Mouse (Mus musculus) c-Kit-negative CD71-positive TER-119-positive erythroid progenitor cells, embryonic 14.5 days (primary cell): Measurements from ENCODE around the gene Ubn1.

Source experiments
- DNase-seq: peaks from one replicate; pipeline ENCODE4 v3.0.0-alpha.2; 2013; ENCODE audit warnings: low read depth, low spot score

Ubn1 gene

DNA sequence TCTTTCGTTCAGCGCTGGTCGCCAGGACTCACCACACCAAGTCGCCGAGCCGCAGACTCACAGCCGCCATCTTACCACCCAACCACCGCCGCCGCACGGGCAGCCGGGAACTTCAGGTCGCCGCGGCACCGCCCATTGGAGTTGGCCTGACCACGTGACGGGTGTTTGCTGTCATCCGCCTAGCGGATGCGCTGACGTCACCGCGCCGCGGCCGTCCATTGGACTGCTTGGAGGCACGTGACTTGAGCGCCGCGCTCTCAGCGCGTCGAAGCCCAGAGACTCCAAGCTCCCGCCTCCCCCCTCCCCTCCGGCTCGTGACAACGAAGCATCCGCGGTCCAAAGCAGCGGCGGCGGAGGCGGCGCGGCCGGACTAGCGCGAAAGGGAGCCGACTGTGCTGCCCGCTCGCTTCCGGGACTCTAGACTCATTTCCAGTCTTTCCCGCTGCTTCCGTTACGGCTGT is at the start of gene Ubn1, which contains the start of gene Glyr1:
Gene Ubn1 (plus strand): TSS at position 284 of the 461 bp plus-strand sequence.
Gene Glyr1 (minus strand): TSS at position 90 of the 461 bp plus-strand sequence.
- DNase-seq: peak; percentile 98

DNA sequence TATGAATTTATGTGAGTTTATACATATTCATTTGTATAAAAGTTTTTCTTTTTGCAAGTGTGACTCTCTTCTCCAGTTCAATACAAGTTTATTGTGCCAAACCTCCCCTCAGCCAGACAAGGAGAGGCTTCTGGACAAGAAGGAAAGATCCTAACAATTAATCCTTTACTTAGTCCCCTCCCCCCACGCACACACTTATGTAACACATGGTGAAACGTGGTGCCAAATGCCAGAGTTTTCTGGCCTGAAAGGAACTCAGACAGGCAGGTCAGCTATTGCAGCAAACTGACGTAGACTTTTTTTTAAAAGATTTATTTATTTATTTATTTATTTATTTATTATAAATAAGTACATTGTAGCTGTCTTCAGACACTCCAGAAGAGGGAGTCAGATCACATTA is 49.2 kb upstream of the Ubn1 start:
- DNase-seq: no peak

DNA sequence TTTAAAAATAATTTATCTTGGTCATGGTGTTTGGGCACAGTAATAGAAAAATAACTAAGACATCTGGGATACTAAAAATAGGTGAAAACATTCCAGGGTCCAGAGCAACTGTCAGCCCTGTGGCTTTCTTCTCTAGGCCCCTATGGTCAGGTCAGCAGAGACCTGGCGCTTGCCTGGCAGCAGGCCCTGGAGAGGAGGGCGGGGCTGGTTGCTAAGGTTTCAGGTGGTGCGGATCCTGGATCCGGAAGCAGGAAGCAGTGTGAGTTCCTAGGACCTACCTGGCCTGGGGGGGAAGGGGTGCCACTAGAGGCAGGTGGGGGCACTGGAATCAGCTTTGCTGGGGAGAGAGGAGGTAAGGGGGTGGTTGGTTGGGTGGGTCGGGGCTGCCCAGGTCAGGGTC is 42.8 kb upstream of the Ubn1 start, which contains the start of gene Smim22:
Gene Smim22 (plus strand): TSS at position 222 of the 400 bp plus-strand sequence.
- DNase-seq: no peak

DNA sequence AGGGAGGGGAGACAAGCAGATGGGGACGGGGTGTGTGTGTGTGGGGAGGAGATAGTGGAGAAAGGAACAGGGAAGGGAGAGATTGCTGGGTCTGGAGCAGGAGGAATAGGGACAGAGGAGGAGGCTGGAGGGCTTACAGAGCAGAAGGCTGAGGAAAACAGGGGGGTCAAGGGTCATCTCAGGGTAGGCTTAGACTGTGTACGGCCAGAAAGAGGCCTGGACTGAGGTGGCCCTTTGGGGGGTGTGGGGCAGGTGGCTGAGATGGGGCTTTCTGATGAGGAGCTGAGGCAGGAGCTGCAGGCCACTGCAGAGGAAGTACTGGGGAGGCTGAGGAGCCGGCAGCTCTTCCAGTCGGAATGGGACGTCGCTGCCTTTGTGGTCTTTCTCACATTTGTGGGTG is 42.4 kb upstream of the Ubn1 start:
- DNase-seq: no peak

DNA sequence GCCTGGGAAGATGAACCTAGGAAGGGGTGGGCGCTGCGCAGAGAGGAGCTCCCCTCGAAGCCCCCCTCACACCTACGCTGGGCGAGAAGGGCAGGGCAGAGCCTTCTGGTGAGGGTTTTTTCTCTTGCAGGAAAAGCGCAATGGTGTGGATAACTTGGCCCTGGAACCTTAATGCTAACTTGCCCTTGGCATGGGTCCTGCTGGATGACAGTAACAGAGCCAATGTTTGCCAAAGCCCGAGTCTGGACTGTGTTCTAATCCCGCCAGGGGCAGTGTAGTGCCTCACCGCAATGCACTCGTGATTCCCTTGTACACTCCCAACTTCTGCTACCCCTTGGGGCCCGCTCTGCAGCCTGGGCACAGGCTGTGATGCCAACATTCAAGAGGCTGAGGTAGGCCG is 41.8 kb upstream of the Ubn1 start:
- DNase-seq: no peak

DNA sequence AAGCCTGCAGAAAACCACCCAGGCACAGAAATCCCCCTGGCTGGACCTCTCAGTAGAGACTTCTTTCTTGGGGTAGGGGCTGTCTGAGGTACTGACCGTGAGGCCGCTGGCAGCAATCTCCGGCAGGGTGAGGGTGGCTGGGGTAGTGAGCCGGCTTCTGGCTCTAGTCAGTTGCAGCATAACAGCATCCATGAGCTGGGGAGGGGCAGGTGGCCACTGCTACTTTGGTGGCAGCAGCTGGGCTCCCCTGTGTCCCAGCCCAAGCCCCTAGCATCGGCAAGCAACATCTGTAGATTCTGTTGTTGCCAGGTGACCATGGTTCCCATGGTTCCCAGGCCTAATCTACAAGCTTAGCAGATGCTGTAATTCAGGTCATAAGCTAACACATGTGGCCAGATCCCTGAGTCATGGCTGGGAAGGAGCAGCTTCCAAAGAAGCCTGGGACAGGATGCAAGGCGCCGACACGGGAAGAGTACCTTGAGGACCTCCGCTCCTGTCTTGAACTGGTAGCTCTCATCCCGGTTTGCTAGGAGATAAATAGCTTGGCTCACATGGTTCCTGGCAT is 39.4 kb upstream of the Ubn1 start:
- DNase-seq: no peak

DNA sequence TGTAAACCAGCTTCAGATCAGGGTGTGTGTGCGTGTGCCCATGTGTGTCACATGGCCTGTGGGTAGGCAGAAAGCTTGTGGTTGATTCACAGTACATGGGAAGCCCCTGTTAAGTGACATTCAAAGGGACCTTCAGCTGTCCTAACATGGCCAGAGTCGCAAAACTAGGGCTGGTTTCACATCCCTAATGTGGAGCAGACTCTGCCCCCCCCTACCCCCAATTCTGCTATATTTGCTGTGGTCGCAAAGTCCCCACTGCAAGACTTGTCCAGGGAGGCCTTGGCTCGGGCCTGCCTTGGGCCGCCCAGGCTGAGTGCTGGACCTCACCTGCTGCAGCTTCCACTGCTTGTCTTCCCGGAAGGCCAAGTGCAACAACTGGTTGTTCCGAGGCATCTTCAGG is 38.6 kb upstream of the Ubn1 start:
- no peak for DNase-seq

DNA sequence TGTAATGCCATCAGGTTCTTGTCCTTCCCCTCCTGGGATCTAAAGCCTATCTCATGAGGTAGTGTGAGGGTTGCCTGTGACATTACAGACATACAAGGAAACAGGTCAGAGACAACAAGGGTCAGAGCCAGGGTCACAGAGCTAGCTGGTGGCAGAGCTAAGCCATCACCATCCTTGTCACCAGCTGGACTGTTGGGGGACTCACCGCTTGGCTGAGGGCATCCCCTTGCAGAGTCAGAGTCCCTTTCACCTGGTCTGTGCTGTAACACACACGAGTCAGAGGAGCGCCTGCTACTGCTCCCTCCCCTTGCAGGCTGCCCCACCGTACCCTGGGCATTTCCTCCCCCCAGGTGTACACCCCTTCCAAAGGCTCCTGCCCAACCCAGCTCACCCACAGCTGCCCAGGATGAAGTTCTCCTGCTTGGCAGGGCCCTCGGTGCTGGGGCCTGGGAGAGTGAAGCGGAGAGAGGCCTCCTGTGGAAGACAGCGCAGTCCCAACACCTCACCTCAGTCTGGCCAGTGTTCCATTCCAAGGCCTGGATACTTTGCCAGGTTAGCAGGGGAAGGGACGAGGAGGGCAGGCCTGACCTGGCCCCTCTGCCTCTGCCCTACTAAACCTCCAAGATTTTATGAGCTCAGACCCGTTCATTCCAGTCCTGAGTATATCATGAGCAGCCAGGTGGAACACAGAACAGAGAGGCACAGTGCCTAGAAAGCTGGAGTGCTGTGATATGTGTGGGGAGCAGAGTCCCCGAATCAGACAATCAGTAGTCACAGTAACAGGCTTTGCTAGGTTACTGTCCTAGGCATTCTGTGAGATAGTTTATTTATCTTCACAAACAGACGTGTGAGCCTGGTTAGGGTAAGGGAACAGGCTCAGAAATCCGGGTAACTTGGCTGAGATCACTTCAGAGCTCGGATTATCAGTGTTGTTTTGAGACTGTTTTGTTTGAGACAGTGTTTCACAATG is 37.5 kb upstream of the Ubn1 start:
- DNase-seq: peak; percentile 34

DNA sequence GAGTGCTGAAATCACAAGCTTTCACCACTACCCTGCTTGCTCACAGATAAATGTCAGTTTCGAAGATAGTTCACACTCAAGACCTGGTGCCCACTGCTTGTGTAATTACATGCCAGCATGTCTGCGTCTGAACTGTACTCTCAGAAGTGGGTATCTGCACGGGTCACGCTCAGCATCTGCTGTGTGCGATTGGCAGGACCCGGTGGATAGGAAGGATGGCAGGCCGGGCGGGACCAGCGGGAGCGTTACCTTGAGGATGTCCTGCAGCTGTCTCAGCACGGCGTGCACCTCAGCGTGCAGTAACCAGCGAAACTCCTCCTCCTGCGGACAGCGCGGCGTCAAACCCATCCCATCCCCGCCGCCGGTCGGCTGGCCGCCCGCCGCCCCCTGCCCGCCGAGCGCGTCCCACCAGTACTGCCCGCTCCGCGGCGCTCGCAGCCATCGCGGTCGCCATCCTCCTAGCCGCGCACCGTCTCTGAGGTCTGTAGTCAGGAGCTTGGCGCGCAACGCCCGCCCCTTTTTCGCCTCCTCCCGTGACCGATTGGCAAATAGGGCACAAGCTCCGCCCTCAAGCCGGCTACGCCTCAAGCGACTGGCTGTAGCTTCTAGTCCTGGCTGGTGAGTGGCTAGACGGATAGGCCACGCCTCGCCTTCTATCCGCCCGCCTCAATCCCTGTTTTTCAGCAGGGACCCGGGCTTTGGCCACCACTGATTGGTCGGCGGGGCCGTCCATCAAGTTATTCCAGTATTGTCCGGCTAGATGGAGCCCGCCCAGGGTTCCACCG is 36.6 kb upstream of the Ubn1 start, which contains the start of gene Rogdi:
Gene Rogdi (minus strand): TSS at position 500 of the 785 bp plus-strand sequence.
- peak; percentile 96 for DNase-seq

DNA sequence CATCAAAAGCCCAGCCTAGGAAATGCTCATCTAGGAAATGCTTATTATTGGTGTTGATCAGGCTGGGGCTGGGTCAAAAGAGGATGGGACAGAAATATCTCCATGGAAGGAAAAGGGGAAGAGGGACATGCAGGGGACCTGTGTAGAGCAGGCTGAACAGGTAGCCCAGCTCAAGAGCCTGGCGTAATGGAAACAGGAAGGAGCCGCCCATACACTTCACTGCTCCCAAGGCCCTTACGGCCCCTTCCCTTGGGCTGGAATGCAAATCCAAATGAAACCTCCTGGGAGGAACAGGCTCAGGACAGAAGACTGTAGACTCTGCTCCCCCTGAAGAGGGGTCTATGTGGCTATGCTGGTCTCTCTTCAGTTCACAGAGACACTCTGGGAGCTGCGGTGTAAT is 35.3 kb upstream of the Ubn1 start:
- DNase-seq: no peak

DNA sequence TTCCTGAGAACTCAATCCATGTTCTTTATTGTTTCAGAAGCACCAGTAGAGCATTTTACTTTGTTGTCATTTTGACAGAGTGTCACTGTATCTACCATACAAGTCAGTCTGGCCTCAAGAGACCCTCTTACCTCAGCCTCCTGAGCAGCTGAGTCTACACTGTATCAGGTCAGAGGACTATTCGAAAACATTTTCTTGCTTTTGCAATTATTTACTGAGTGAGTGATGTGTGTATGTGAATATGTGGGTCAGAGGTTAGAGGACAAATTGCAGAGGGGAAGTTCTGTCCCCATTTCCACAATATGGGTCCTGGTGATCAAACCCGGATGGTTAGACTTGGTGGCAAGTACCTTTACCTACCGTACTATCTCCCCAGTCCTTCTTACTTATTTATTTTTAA is 25.8 kb upstream of the Ubn1 start:
- no peak for DNase-seq

DNA sequence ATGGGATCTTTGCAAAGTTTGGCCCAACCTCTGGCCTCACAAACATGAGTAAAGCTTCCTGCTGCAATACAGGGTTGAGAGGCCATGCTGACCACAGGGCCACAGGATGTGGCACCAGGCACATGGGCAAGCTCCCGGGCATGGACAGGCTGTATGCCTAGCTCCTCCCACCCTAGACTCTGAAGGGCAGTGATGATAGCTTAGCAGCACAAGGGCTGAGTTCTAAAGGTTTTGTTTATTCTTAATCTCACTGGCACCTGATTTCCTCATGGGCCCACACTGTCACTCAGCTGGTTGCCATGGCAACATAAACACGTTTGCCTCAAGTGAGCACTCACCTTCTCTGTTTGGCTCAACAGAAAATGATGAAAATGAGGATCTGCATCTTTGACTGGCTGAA is 20.0 kb upstream of the Ubn1 start:
- no peak for DNase-seq

DNA sequence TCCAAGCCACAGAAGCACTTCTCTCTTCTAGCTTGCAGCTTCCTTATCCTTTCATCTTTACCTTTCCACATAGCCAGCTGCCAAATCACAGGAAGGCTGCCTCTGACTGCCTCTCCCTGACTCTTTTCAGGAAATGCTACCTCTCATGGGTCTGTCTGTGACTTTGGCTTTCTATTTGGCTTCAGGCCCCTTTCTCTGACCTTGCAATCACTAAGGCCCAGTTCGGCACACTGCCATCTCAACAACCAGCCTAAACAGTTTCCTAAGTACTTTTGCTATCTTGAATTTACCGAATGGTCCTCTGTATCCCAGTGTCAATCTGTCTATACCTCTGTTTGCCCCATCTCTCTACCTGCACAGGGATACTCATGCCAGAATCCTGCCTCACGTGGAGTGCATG is 14.3 kb upstream of the Ubn1 start:
- no peak for DNase-seq

DNA sequence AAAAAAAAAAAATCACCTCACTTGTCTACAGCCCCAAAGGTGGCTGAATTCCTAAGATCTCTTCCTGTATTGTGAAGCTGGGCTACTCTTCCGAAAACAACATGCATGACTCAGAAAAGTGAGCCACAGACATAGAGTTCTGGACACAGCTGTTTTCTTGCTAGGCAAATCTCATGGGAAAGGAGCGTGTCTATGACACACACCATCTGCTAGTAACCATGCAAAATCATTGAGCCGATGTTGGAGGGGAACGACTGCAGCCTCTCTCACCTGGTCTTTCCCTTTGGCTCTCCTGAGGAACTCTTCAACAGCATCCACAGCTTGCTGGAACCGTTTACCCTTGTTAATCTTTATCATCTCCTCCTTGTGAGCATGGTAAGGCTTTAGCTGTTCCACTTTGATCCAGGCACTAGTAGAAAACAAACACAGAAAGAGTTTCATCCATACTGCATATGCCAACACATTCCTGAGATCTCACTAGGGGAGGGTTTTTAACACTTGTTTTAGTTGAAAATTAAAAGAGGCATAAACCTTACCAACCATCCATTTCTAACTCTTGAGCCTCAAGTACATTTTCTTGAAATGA is 13.1 kb upstream of the Ubn1 start:
- no peak for DNase-seq

DNA sequence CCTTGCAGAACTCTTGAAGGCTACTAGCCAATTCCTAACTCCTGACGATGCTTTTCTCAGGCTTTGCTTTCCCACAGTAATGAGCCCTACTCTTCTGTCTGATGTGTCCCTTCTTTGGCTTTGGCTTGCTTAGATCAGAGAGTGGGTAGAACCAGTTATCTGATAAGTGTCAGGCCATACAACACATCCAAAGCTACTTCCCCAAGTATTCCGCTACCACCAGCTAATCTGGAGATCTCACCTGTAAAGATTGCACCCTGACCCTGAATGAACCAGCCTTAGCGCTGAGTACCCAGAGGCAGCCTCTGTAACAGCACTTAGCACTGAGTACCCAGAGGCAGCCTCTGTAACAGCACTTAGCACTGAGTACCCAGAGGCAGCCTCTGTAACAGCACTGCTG is 4.5 kb upstream of the Ubn1 start:
- DNase-seq: no peak

DNA sequence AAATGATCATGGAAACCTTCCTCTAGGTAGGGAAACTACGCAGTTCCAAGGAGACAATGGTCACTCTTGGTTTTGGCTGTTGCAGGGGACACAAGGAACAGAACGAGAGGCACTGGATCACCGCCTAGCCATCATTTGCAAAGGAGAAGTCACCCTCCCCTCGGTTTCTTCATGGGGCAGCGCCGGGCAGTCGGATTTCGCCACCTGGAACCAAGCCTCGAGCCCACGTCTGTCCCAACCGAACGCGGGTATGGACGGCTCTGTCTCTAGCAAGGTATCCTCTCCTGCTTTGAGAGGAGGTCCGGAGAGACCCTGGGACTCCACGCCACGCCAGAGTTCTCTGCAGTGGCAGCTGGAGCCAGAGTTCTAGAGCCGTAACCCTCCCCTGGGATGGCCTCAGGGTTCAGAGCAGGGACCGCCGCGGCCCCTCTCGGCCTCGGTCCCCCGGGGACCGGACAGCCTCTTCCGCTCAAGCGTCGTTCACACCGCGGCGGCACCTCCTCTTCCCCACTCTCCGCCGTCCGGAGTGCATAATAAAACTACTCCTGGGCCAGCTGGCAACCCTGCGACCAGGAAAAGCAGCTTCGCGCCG is 579 bp upstream of the Ubn1 start:
- peak; percentile 27 for DNase-seq

DNA sequence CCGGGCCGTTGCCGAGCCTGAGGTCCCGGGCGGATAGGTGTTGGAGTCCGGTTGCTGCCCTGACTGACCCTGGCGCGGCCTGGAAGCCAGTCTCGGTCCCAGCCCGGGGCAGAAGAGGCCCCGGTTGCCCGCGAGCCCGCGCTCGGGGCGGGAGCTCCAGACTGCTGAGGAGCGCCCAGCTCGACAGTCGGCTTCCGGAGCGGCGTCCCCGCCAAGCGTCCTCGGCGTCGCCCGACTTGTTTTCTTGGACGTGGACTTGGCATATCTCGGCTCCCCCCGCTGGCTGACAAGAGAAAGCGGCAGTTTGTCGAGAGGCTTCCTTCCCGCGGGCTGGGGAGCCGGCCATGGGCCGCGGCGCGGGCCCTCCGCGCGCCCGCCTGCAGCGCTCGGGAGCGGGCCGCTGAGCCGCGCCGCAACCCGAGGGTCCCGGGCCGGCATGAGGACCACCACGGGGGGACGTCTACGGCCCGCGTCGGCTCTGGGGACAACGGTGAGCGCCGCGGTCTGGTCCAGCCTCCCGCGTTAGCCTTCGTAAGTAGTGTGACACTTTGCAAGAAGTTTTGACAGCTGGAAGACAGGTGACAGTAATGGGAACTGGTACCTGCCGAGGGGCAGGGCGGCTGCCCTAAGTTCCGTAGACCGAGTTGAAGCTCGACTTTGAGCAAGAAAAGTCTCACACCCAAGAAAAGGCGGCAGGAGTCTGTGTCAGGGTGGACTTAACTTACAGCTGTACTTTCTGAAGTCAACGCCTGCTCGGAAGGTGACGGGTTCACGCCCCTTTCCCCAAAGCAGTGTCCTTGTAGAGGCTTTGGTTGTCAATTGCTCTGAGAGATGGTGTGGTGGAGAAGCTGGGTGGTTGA is 624 bp downstream of the Ubn1 start:
- peak; percentile 51 for DNase-seq

DNA sequence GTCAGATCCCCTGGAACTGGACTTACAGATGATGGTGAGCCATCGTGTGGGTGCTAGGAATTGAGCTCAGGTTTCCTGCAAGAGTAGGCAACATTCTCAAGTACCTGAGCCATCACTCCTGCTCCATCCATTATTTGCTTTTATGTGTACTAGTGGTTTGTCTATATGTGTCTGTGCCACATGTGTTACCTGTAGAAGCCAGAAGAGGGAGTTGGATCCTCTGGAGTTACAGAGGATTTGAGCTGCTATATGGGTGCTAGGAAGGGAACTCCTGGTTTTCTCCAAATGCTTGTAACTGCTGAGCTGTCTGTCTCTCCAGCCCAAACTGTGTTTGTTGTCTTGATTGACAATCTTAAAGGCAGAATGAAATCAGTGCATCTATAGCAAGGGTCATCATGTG is 8.3 kb downstream of the Ubn1 start:
- DNase-seq: no peak

DNA sequence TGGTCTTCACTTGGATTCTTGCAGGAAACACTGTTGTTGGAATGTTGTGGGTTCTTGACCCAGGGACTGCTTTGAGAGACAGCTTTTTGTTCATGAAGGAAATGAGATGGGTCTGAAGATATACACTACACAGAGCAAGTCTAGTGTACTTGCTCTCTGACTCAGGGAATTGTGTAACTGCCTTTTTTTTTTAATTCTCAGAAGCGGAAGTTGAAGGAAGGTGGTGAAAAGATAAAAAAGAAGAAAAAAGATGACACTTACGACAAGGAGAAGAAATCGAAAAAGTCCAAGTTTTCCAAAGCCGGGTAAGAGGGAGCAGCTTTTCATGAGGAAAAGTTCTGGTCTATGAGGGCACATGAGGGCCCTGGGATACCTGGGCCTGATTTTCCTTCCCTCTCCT is 13.6 kb downstream of the Ubn1 start:
- no peak for DNase-seq

DNA sequence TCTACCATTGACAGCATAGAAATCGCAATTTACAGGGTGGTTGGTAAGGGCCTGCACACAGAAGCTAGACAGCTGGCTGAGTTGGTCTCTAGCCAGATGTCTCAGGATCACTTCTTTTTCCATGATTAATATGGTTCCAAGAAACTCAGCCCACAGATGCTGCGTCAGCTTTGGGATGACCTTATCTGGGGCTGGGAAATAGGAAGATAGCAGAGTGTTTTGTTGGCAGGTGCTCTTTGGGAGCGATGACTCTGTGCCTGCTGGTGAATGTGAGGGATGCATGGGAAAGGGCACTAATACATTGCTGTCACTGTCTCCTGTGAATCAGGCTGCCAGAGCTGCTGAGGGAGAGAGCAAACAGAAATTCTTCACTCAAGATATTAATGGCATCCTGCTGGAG is 20.5 kb downstream of the Ubn1 start:
- DNase-seq: no peak
